Mouse (Mus musculus): ENCODE data around the gene Cobll1. TPM values are rescaled to one million over a fixed set of nuclear protein-coding genes. Genes with fewer than 3 reads are reported as not detected.

Gene Cobll1
- polyA plus RNA-seq, 1 experiment from 2014 or later = 24.7 TPM

GRCm38 (mm10) chr2:65193091-65193795 lies 46.0 kb downstream of the Cobll1 start:
- H3K9me3 ChIP-seq (ENCODE audit: control insufficient read depth, low read length) = no peaks in the 10 kb centered on the region
- H3K27ac ChIP-seq (ENCODE audit: low read depth, low read length) = no peak overlapping the region
- 0 out of 2 replicates have a peak, but pooled peaks have one; percentile 46 for ATAC-seq (ENCODE audit: low FRiP score, low TSS enrichment)
- no peaks in the 10 kb centered on the region for H3K27me3 ChIP-seq (ENCODE audit: control insufficient read depth, insufficient read depth, low read length)
- H3K4me2 ChIP-seq (replicated peaks; ENCODE audit: low read depth, low read length) = no peak overlapping the region
- WGBS = 47% methylated on average over 12 of the region's 12 CpGs
- H3K36me3 ChIP-seq (ENCODE audit: control insufficient read depth, insufficient read depth, low read length) = no peaks in the 10 kb centered on the region
- H3K4me1 ChIP-seq (ENCODE audit: control insufficient read depth, insufficient read depth, low read length) = peaks cover 11% of the 10 kb centered on the region; the same call in 1 of the 2 replicates
- no peak overlapping the region for H3K9ac ChIP-seq (ENCODE audit: low read depth, low read length)
- no peak overlapping the region for H3K4me3 ChIP-seq (ENCODE audit: low read length)

- 62% methylated on average over 7 of the region's 7 CpGs for WGBS
Observed at GRCm38 (mm10) chr2:65191398-65191797, 47.8 kb downstream of the Cobll1 start.

GRCm38 (mm10) chr2:65189346-65189745 lies 49.9 kb downstream of the Cobll1 start:
- Histone ChIP-seq H3K9me3 (ENCODE audit: control insufficient read depth, low read length) (no peaks in the 10 kb centered on the region), H3K4me2 (replicated peaks; ENCODE audit: low read depth, low read length) (no peak overlapping the region), H3K4me3 (ENCODE audit: low read length) (no peak overlapping the region), H3K36me3 (ENCODE audit: control insufficient read depth, insufficient read depth, low read length) (no peaks in the 10 kb centered on the region), H3K9ac (ENCODE audit: low read depth, low read length) (no peak overlapping the region), H3K27ac (ENCODE audit: low read depth, low read length) (no peak overlapping the region; the same call in 1 of the 2 replicates), H3K4me1 (ENCODE audit: control insufficient read depth, insufficient read depth, low read length) (peaks cover 11% of the 10 kb centered on the region; the same call in 1 of the 2 replicates), H3K27me3 (ENCODE audit: control insufficient read depth, insufficient read depth, low read length) (no peaks in the 10 kb centered on the region)
- peak; percentile 26; the same call in 1 of the 2 replicates for ATAC-seq (ENCODE audit: low FRiP score, low TSS enrichment)
- WGBS = 49% methylated on average over 7 of the region's 7 CpGs

More at GRCm38 (mm10) chr2:65191398-65191797, 47.8 kb downstream of the Cobll1 start:
- no peak for ATAC-seq (ENCODE audit: low FRiP score, low TSS enrichment)
- H3K27ac ChIP-seq (ENCODE audit: low read depth, low read length) = no peak overlapping the region
- H3K4me2 ChIP-seq (replicated peaks; ENCODE audit: low read depth, low read length) = no peak overlapping the region
- no peak overlapping the region for H3K9ac ChIP-seq (ENCODE audit: low read depth, low read length)
- peaks cover 11% of the 10 kb centered on the region; the same call in 1 of the 2 replicates for H3K4me1 ChIP-seq (ENCODE audit: control insufficient read depth, insufficient read depth, low read length)
- no peak overlapping the region for H3K4me3 ChIP-seq (ENCODE audit: low read length)
- no peaks in the 10 kb centered on the region for H3K36me3 ChIP-seq (ENCODE audit: control insufficient read depth, insufficient read depth, low read length)
- H3K9me3 ChIP-seq (ENCODE audit: control insufficient read depth, low read length) = no peaks in the 10 kb centered on the region
- H3K27me3 ChIP-seq (ENCODE audit: control insufficient read depth, insufficient read depth, low read length) = no peaks in the 10 kb centered on the region

- Histone ChIP-seq H3K9ac (ENCODE audit: low read depth, low read length) (no peak overlapping the region), H3K4me2 (replicated peaks; ENCODE audit: low read depth, low read length) (no peak overlapping the region), H3K4me1 (ENCODE audit: control insufficient read depth, insufficient read depth, low read length) (peaks cover 11% of the 10 kb centered on the region; the same call in 1 of the 2 replicates), H3K27me3 (ENCODE audit: control insufficient read depth, insufficient read depth, low read length) (no peaks in the 10 kb centered on the region), H3K4me3 (ENCODE audit: low read length) (no peak overlapping the region), H3K27ac (ENCODE audit: low read depth, low read length) (no peak overlapping the region), H3K36me3 (ENCODE audit: control insufficient read depth, insufficient read depth, low read length) (no peaks in the 10 kb centered on the region), H3K9me3 (ENCODE audit: control insufficient read depth, low read length) (no peaks in the 10 kb centered on the region)
- WGBS = 43% methylated on average over 6 of the region's 6 CpGs
- ATAC-seq (ENCODE audit: low FRiP score, low TSS enrichment) = no peak
Observed at GRCm38 (mm10) chr2:65188585-65188984, 50.6 kb downstream of the Cobll1 start.

- Histone ChIP-seq H3K36me3 (ENCODE audit: control insufficient read depth, insufficient read depth, low read length) (no peaks in the 10 kb centered on the region), H3K4me1 (ENCODE audit: control insufficient read depth, insufficient read depth, low read length) (peaks cover 10% of the 10 kb centered on the region; the same call in 1 of the 2 replicates), H3K9me3 (ENCODE audit: control insufficient read depth, low read length) (no peaks in the 10 kb centered on the region), H3K9ac (ENCODE audit: low read depth, low read length) (no peak overlapping the region), H3K27ac (ENCODE audit: low read depth, low read length) (no peak overlapping the region), H3K27me3 (ENCODE audit: control insufficient read depth, insufficient read depth, low read length) (no peaks in the 10 kb centered on the region), H3K4me3 (ENCODE audit: low read length) (no peak overlapping the region), H3K4me2 (replicated peaks; ENCODE audit: low read depth, low read length) (no peak overlapping the region)
- ATAC-seq (ENCODE audit: low FRiP score, low TSS enrichment) = no peak
Observed at GRCm38 (mm10) chr2:65187652-65188051, 51.6 kb downstream of the Cobll1 start.

- ATAC-seq (ENCODE audit: low FRiP score, low TSS enrichment) = no peak
- Histone ChIP-seq H3K4me2 (replicated peaks; ENCODE audit: low read depth, low read length) (no peak overlapping the region), H3K36me3 (ENCODE audit: control insufficient read depth, insufficient read depth, low read length) (no peaks in the 10 kb centered on the region), H3K9me3 (ENCODE audit: control insufficient read depth, low read length) (no peaks in the 10 kb centered on the region), H3K4me1 (ENCODE audit: control insufficient read depth, insufficient read depth, low read length) (peaks cover 11% of the 10 kb centered on the region; the same call in 1 of the 2 replicates), H3K4me3 (ENCODE audit: low read length) (no peak overlapping the region), H3K27ac (ENCODE audit: low read depth, low read length) (no peak overlapping the region), H3K27me3 (ENCODE audit: control insufficient read depth, insufficient read depth, low read length) (no peaks in the 10 kb centered on the region), H3K9ac (ENCODE audit: low read depth, low read length) (no peak overlapping the region)
- 62% methylated on average over 3 of the region's 3 CpGs for WGBS
Observed at GRCm38 (mm10) chr2:65187164-65187563, 52.0 kb downstream of the Cobll1 start.

- ATAC-seq (ENCODE audit: low FRiP score, low TSS enrichment) = no peak
- H3K9me3 ChIP-seq (ENCODE audit: control insufficient read depth, low read length) = no peaks in the 10 kb centered on the region; the same call in 1 of the 2 replicates
- no peaks in the 10 kb centered on the region for H3K36me3 ChIP-seq (ENCODE audit: control insufficient read depth, insufficient read depth, low read length)
- peaks cover 15% of the 10 kb centered on the region; the same call in 1 of the 2 replicates for H3K4me1 ChIP-seq (ENCODE audit: control insufficient read depth, insufficient read depth, low read length)
- no peak overlapping the region for H3K9ac ChIP-seq (ENCODE audit: low read depth, low read length)
- 52% methylated on average over 2 of the region's 2 CpGs for WGBS
- H3K27ac ChIP-seq (ENCODE audit: low read depth, low read length) = no peak overlapping the region
- H3K4me3 ChIP-seq (ENCODE audit: low read length) = no peak overlapping the region
- no peaks in the 10 kb centered on the region for H3K27me3 ChIP-seq (ENCODE audit: control insufficient read depth, insufficient read depth, low read length)
- no peak overlapping the region for H3K4me2 ChIP-seq (replicated peaks; ENCODE audit: low read depth, low read length)
Observed at GRCm38 (mm10) chr2:65182747-65183146, 56.5 kb downstream of the Cobll1 start.

- no peaks in the 10 kb centered on the region for H3K27me3 ChIP-seq (ENCODE audit: control insufficient read depth, insufficient read depth, low read length)
- no peaks in the 10 kb centered on the region for H3K36me3 ChIP-seq (ENCODE audit: control insufficient read depth, insufficient read depth, low read length)
- H3K4me2 ChIP-seq (replicated peaks; ENCODE audit: low read depth, low read length) = no peak overlapping the region
- 0 out of 2 replicates have a peak overlapping the region, but pooled peaks have one; percentile 26 for H3K27ac ChIP-seq (ENCODE audit: low read depth, low read length)
- no peak for ATAC-seq (ENCODE audit: low FRiP score, low TSS enrichment)
- no peak overlapping the region for H3K9ac ChIP-seq (ENCODE audit: low read depth, low read length)
- no peaks in the 10 kb centered on the region; the same call in 1 of the 2 replicates for H3K9me3 ChIP-seq (ENCODE audit: control insufficient read depth, low read length)
- 79% methylated on average over 8 of the region's 8 CpGs for WGBS
- no peak overlapping the region for H3K4me3 ChIP-seq (ENCODE audit: low read length)
- H3K4me1 ChIP-seq (ENCODE audit: control insufficient read depth, insufficient read depth, low read length) = peaks cover 15% of the 10 kb centered on the region; the same call in 1 of the 2 replicates
Observed at GRCm38 (mm10) chr2:65181736-65182135, 57.5 kb downstream of the Cobll1 start.

GRCm38 (mm10) chr2:65181066-65181716 lies 58.0 kb downstream of the Cobll1 start:
- Histone ChIP-seq H3K4me2 (replicated peaks; ENCODE audit: low read depth, low read length) (no peak overlapping the region), H3K9me3 (ENCODE audit: control insufficient read depth, low read length) (no peaks in the 10 kb centered on the region; the same call in 1 of the 2 replicates), H3K27me3 (ENCODE audit: control insufficient read depth, insufficient read depth, low read length) (no peaks in the 10 kb centered on the region), H3K4me1 (ENCODE audit: control insufficient read depth, insufficient read depth, low read length) (peaks cover 15% of the 10 kb centered on the region; the same call in 1 of the 2 replicates), H3K27ac (ENCODE audit: low read depth, low read length) (0 out of 2 replicates have a peak overlapping the region, but pooled peaks have one; percentile 26), H3K9ac (ENCODE audit: low read depth, low read length) (no peak overlapping the region), H3K36me3 (ENCODE audit: control insufficient read depth, insufficient read depth, low read length) (no peaks in the 10 kb centered on the region), H3K4me3 (ENCODE audit: low read length) (no peak overlapping the region)
- no peak for ATAC-seq (ENCODE audit: low FRiP score, low TSS enrichment)
- WGBS = 38% methylated on average over 9 of the region's 9 CpGs

All from kidney, embryonic 14.5 days (tissue).